Comparison of ENCODE assay signal across 25 mouse cellular contexts in genomic region chr1:165761522-165762305, GRCm38 (mm10). TPM values are rescaled to one million over a fixed set of nuclear protein-coding genes. Genes with fewer than 3 reads are reported as not detected.
DNase-seq lines count a peak whose midpoint lies in the region; ATAC-seq and TF ChIP-seq lines count a peak whose summit lies in the region.
"Had no signal": no experiment of that assay in that cellular context is flagged by ENCODE, and none has a peak within 500 bp of the region (broad histone marks: within the 10 kb centered on the region; RNA-seq: fewer than 3 reads in every experiment).

No protein-coding gene starts in this region.

- no peaks in the 10 kb centered on the region for H3K27me3 ChIP-seq in kidney, postnatal 0 days (ENCODE audit: insufficient read depth, low read length)
- H3K27me3 ChIP-seq in kidney, embryonic 15.5 days, result peaks cover 36% of the 10 kb centered on the region
- peaks cover 7% of the 10 kb centered on the region for H3K27me3 ChIP-seq in midbrain, embryonic 11.5 days (ENCODE audit: control insufficient read depth, insufficient read depth, low read length)
- peaks cover 8% of the 10 kb centered on the region for H3K27me3 ChIP-seq in midbrain, embryonic 15.5 days (replicated peaks)
- H3K27me3 ChIP-seq in cerebellum, adult 2 months (ENCODE audit: control insufficient read depth, insufficient read depth, low read length), result no peaks in the 10 kb centered on the region
- H3K27me3 ChIP-seq: embryonic facial prominence, embryonic 15.5 days; heart, embryonic 15.5 days had no signal

- H3K4me1 ChIP-seq in kidney, postnatal 0 days (replicated peaks; ENCODE audit: insufficient read depth, low read length), result peaks cover 8% of the 10 kb centered on the region; the same call in 1 of the 2 replicates
- peaks cover 30% of the 10 kb centered on the region for H3K4me1 ChIP-seq in kidney, embryonic 15.5 days
- H3K4me1 ChIP-seq in midbrain, embryonic 11.5 days (ENCODE audit: control insufficient read depth, insufficient read depth, low read length), result peaks cover 6% of the 10 kb centered on the region
- peaks cover 18% of the 10 kb centered on the region for H3K4me1 ChIP-seq in midbrain, embryonic 15.5 days
- H3K4me1 ChIP-seq in cerebellum, adult 2 months (ENCODE audit: control insufficient read depth, insufficient read depth, low read length), result no peaks in the 10 kb centered on the region

- H3K9me3 ChIP-seq in kidney, postnatal 0 days (replicated peaks; ENCODE audit: low read length), result no peaks in the 10 kb centered on the region
- H3K9me3 ChIP-seq in kidney, embryonic 15.5 days (replicated peaks), result no peaks in the 10 kb centered on the region
- H3K9me3 ChIP-seq in midbrain, embryonic 11.5 days (ENCODE audit: control insufficient read depth, low read length), result no peaks in the 10 kb centered on the region
- H3K9me3 ChIP-seq in midbrain, embryonic 15.5 days, result no peaks in the 10 kb centered on the region
- H3K9me3 ChIP-seq: embryonic facial prominence, embryonic 10.5 days; embryonic facial prominence, embryonic 15.5 days; forebrain, embryonic 12.5 days; heart, embryonic 15.5 days; hindbrain, embryonic 12.5 days; limb, embryonic 12.5 days; midbrain, embryonic 12.5 days had no signal

- TF ChIP-seq CTCF in kidney, postnatal 0 days (IDR thresholded peaks at IDR 0.05; ENCODE audit: low read depth), result peak; percentile 21; the same call in 1 of the 2 replicates
- TF ChIP-seq CTCF in cerebellum, adult 2 months (IDR thresholded peaks at IDR 0.05; ENCODE audit: borderline replicate concordance, insufficient read depth, low read depth, low read length), result no peak

- no peak for ATAC-seq in kidney, postnatal 0 days (replicated peaks; ENCODE audit: low FRiP score, low read depth)
- ATAC-seq in kidney, embryonic 15.5 days (replicated peaks; ENCODE audit: low FRiP score), result no peak
- no peak for ATAC-seq in midbrain, embryonic 11.5 days (ENCODE audit: low FRiP score)
- no peak for ATAC-seq in midbrain, embryonic 15.5 days (replicated peaks)
- ATAC-seq: forebrain, postnatal 0 days; Patski had no signal

- H3K9ac ChIP-seq in kidney, postnatal 0 days (ENCODE audit: low read depth, low read length), result no peak overlapping the region
- no peak overlapping the region for H3K9ac ChIP-seq in kidney, embryonic 15.5 days
- no peak overlapping the region for H3K9ac ChIP-seq in midbrain, embryonic 11.5 days (ENCODE audit: low read length)
- no peak overlapping the region for H3K9ac ChIP-seq in midbrain, embryonic 15.5 days
- H3K9ac ChIP-seq: embryonic facial prominence, embryonic 15.5 days; forebrain, embryonic 12.5 days; forebrain, postnatal 0 days; heart, embryonic 15.5 days; hindbrain, embryonic 12.5 days; limb, embryonic 12.5 days; midbrain, embryonic 12.5 days had no signal

- 89% methylated on average over 3 of the region's 3 CpGs for WGBS in kidney, postnatal 0 days
- 82% methylated on average over 3 of the region's 3 CpGs for WGBS in kidney, embryonic 15.5 days
- WGBS in midbrain, embryonic 11.5 days, result 80% methylated on average over 3 of the region's 3 CpGs
- 84% methylated on average over 3 of the region's 3 CpGs for WGBS in midbrain, embryonic 15.5 days
- 40% methylated on average over 3 of the region's 3 CpGs for WGBS in macrophage (ENCODE audit: missing documents)
- WGBS in cerebellum, adult 2 months, result 91% methylated on average over 3 of the region's 3 CpGs

- no peak for DNase-seq in kidney, postnatal 0 days (ENCODE audit: low spot score)
- DNase-seq in midbrain, embryonic 11.5 days (ENCODE audit: low spot score, missing footprints), result peak; percentile 51
- DNase-seq in adrenal gland, adult 8-10 months, result no peak
- no peak for DNase-seq in cerebellum, adult 2 months
- DNase-seq: adrenal gland, postnatal 14 days; cerebellum, adult 11-12 months; cerebellum, postnatal 10 days; forebrain, postnatal 0 days; kidney, adult 18-20 months; kidney, postnatal 4 days; lung, adult 2 months; lung, postnatal 14 days; thymus, postnatal 4 days had no signal

- H3K4me2 ChIP-seq in kidney, postnatal 0 days (ENCODE audit: low read length), result no peak overlapping the region
- no peak overlapping the region for H3K4me2 ChIP-seq in kidney, embryonic 15.5 days
- no peak overlapping the region for H3K4me2 ChIP-seq in midbrain, embryonic 11.5 days
- H3K4me2 ChIP-seq in midbrain, embryonic 15.5 days, result no peak overlapping the region
- H3K4me2 ChIP-seq: embryonic facial prominence, embryonic 15.5 days; forebrain, embryonic 12.5 days; heart, embryonic 15.5 days; hindbrain, embryonic 12.5 days; limb, embryonic 12.5 days; midbrain, embryonic 12.5 days had no signal

- H3K79me2 ChIP-seq in macrophage (ENCODE audit: inconsistent target), result peaks cover 30% of the 10 kb centered on the region

- H3K36me3 ChIP-seq in kidney, postnatal 0 days (ENCODE audit: insufficient read depth, low read length), result no peaks in the 10 kb centered on the region
- no peaks in the 10 kb centered on the region for H3K36me3 ChIP-seq in kidney, embryonic 15.5 days
- H3K36me3 ChIP-seq in midbrain, embryonic 11.5 days (ENCODE audit: control insufficient read depth, insufficient read depth, low read length), result no peaks in the 10 kb centered on the region
- H3K36me3 ChIP-seq in midbrain, embryonic 15.5 days (replicated peaks), result no peaks in the 10 kb centered on the region
- no peaks in the 10 kb centered on the region for H3K36me3 ChIP-seq in macrophage (ENCODE audit: inconsistent target)
- H3K36me3 ChIP-seq: embryonic facial prominence, embryonic 10.5 days; embryonic facial prominence, embryonic 15.5 days; forebrain, embryonic 12.5 days; heart, embryonic 15.5 days; hindbrain, embryonic 12.5 days; limb, embryonic 12.5 days; midbrain, embryonic 12.5 days had no signal

- TF ChIP-seq POLR2A in cerebellum, adult 2 months (IDR thresholded peaks at IDR 0.05; ENCODE audit: borderline replicate concordance, insufficient read depth, low read length), result no peak

- H3K4me3 ChIP-seq in kidney, postnatal 0 days (replicated peaks; ENCODE audit: low read depth, low read length), result no peak overlapping the region
- H3K4me3 ChIP-seq in kidney, embryonic 15.5 days (replicated peaks), result no peak overlapping the region
- no peak overlapping the region for H3K4me3 ChIP-seq in midbrain, embryonic 11.5 days (ENCODE audit: low read depth, low read length)
- no peak overlapping the region for H3K4me3 ChIP-seq in midbrain, embryonic 15.5 days
- no peak overlapping the region for H3K4me3 ChIP-seq in macrophage (ENCODE audit: inconsistent target)
- H3K4me3 ChIP-seq in cerebellum, adult 2 months (replicated peaks; ENCODE audit: insufficient read depth, low read depth, low read length), result no peak overlapping the region
- H3K4me3 ChIP-seq: embryonic facial prominence, embryonic 10.5 days; embryonic facial prominence, embryonic 15.5 days; forebrain, embryonic 12.5 days; heart, embryonic 15.5 days; hindbrain, embryonic 12.5 days; limb, embryonic 12.5 days; midbrain, embryonic 12.5 days had no signal

- H3K27ac ChIP-seq in kidney, postnatal 0 days, result no peak overlapping the region
- no peak overlapping the region for H3K27ac ChIP-seq in kidney, embryonic 15.5 days
- H3K27ac ChIP-seq in midbrain, embryonic 11.5 days (ENCODE audit: low read depth, low read length), result no peak overlapping the region
- H3K27ac ChIP-seq in midbrain, embryonic 15.5 days, result no peak overlapping the region
- H3K27ac ChIP-seq in macrophage, result peak overlapping the region; percentile 58
- H3K27ac ChIP-seq in cerebellum, adult 2 months (ENCODE audit: insufficient read depth, low read length), result no peak overlapping the region
- H3K27ac ChIP-seq: embryonic facial prominence, embryonic 10.5 days; embryonic facial prominence, embryonic 15.5 days; forebrain, embryonic 12.5 days; heart, embryonic 15.5 days; hindbrain, embryonic 12.5 days; limb, embryonic 12.5 days; midbrain, embryonic 12.5 days had no signal

RNA-seq across cellular contexts. Expression of gene Creg1, which starts 1.8 kb away (rescaled TPM):
- polyA plus RNA-seq in kidney, postnatal 0 days (2015; fragmentation: Nextera tagmentation; extraction: Ambion mirVana), result 89.9 and 90.2 TPM in 2 replicates
- polyA plus RNA-seq in kidney, embryonic 15.5 days (2015; fragmentation: Nextera tagmentation; extraction: Ambion mirVana), result 54.4 and 58.4 TPM in 2 replicates
- polyA plus RNA-seq in midbrain, embryonic 11.5 days (2014; fragmentation: Nextera tagmentation; extraction: Ambion mirVana), result 37.4 and 43.4 TPM in 2 replicates
- polyA plus RNA-seq in midbrain, embryonic 15.5 days (2015; fragmentation: Nextera tagmentation; extraction: Ambion mirVana), result 29.3 and 31.6 TPM in 2 replicates
- total RNA-seq in macrophage (2018; cell fraction: chromatin; rRNA removed), result 100 to 1,000 TPM in 3 of 26 experiments, 10 to 100 TPM in 23; 17.4 to 124 (median 36.1) TPM
- 100 to 1,000 TPM; 262 to 745 (median 448) TPM for total RNA-seq in macrophage (2018; cell fraction: cytosol; rRNA removed)
- 100 to 1,000 TPM in 25 of 26 experiments, 10 to 100 TPM in 1; 72.5 to 401 (median 197) TPM for total RNA-seq in macrophage (2018; cell fraction: nucleus; rRNA removed)
- polyA plus RNA-seq in macrophage (2018), result 629 to 1,120 TPM (median 845 TPM) in 3 replicates
- 10 to 100 TPM; 46.5 to 65.7 (median 56.5) TPM for total RNA-seq in adrenal gland, adult 8-10 months (2022)
- 51.0 and 57.3 TPM in 2 replicates for polyA plus RNA-seq in cerebellum, adult 2 months (2012; rRNA removed)

RNA-seq across cellular contexts. Expression of gene Cd247, which starts 26.8 kb away (rescaled TPM):
- polyA plus RNA-seq in kidney, postnatal 0 days (2015; fragmentation: Nextera tagmentation; extraction: Ambion mirVana), result 0.47 and 0.67 TPM in 2 replicates
- 0.66 and 0.69 TPM in 2 replicates for polyA plus RNA-seq in kidney, embryonic 15.5 days (2015; fragmentation: Nextera tagmentation; extraction: Ambion mirVana)
- 2.0 and 2.1 TPM in 2 replicates for polyA plus RNA-seq in midbrain, embryonic 11.5 days (2014; fragmentation: Nextera tagmentation; extraction: Ambion mirVana)
- 1.1 and 1.2 TPM in 2 replicates for polyA plus RNA-seq in midbrain, embryonic 15.5 days (2015; fragmentation: Nextera tagmentation; extraction: Ambion mirVana)
- total RNA-seq in macrophage (2018; cell fraction: chromatin; rRNA removed), result 1 to 10 TPM in 5 of 26 experiments, under 1 TPM in 9, not detected in 12; 0.41 to 2.5 (median 0.95) TPM
- under 1 TPM in 13 of 26 experiments, not detected in 13; 0.08 to 0.76 (median 0.19) TPM for total RNA-seq in macrophage (2018; cell fraction: cytosol; rRNA removed)
- total RNA-seq in macrophage (2018; cell fraction: nucleus; rRNA removed), result 1 to 10 TPM in 2 of 26 experiments, under 1 TPM in 11, not detected in 13; 0.28 to 1.6 (median 0.60) TPM
- polyA plus RNA-seq in macrophage (2018), result 0.13 TPM in 1 of 3 replicates, not detected in the others
- total RNA-seq in adrenal gland, adult 8-10 months (2022), result under 1 TPM; 0.20 to 0.46 (median 0.43) TPM
- polyA plus RNA-seq in cerebellum, adult 2 months (2012; rRNA removed), result 0.24 and 0.29 TPM in 2 replicates
- total RNA-seq: left cerebral cortex, postnatal 14 days had no signal

RNA-seq across cellular contexts. Expression of gene Rcsd1, which starts 52.2 kb away (rescaled TPM):
- polyA plus RNA-seq in kidney, postnatal 0 days (2015; fragmentation: Nextera tagmentation; extraction: Ambion mirVana), result 53.7 and 57.5 TPM in 2 replicates
- polyA plus RNA-seq in kidney, embryonic 15.5 days (2015; fragmentation: Nextera tagmentation; extraction: Ambion mirVana), result 56.2 and 57.8 TPM in 2 replicates
- 5.9 and 6.6 TPM in 2 replicates for polyA plus RNA-seq in midbrain, embryonic 11.5 days (2014; fragmentation: Nextera tagmentation; extraction: Ambion mirVana)
- polyA plus RNA-seq in midbrain, embryonic 15.5 days (2015; fragmentation: Nextera tagmentation; extraction: Ambion mirVana), result 9.6 and 10.2 TPM in 2 replicates
- total RNA-seq in macrophage (2018; cell fraction: chromatin; rRNA removed), result 100 to 1,000 TPM in 13 of 26 experiments, 10 to 100 TPM in 13; 33.2 to 495 (median 91.1) TPM
- 100 to 1,000 TPM in 2 of 26 experiments, 10 to 100 TPM in 24; 28.4 to 135 (median 32.6) TPM for total RNA-seq in macrophage (2018; cell fraction: cytosol; rRNA removed)
- total RNA-seq in macrophage (2018; cell fraction: nucleus; rRNA removed), result 100 to 1,000 TPM in 13 of 26 experiments, 10 to 100 TPM in 13; 41.9 to 410 (median 106) TPM
- 32.5 to 46.6 TPM (median 34.4 TPM) in 3 replicates for polyA plus RNA-seq in macrophage (2018)
- 10 to 100 TPM; 15.2 to 23.8 (median 18.2) TPM for total RNA-seq in adrenal gland, adult 8-10 months (2022)
- 3.8 and 4.6 TPM in 2 replicates for polyA plus RNA-seq in cerebellum, adult 2 months (2012; rRNA removed)
